Mouse (Mus musculus) midbrain, embryonic 10.5 days (tissue): ENCODE results near the gene E030018B13Rik. TPM values are rescaled to one million over a fixed set of nuclear protein-coding genes. Genes with fewer than 3 reads are reported as not detected.

Source experiments
- DNase-seq: peaks from one replicate; pipeline ENCODE4 v3.0.0-alpha.2; 2017; ENCODE audit warnings: low spot score
- H3K27ac ChIP-seq: fragments of 300-500 bp; sonication (generic); replicated peaks from 2 replicates; pipeline ENCODE4 v1.5.1; 2016; ENCODE audit warnings: mild to moderate bottlenecking
- H3K27me3 ChIP-seq: fragments of 300-500 bp; sonication (generic); 2 replicates; pipeline ENCODE4 v1.6.1; 2016; ENCODE audit warnings: low read depth, mild to moderate bottlenecking; ENCODE audit not compliant: poor library complexity, severe bottlenecking
- H3K36me3 ChIP-seq: fragments of 300-500 bp; sonication (generic); 2 replicates; pipeline ENCODE4 v1.6.1; 2016; ENCODE audit warnings: mild to moderate bottlenecking, moderate library complexity
- H3K4me1 ChIP-seq: fragments of 300-500 bp; sonication (generic); 2 replicates; pipeline ENCODE4 v1.6.1; 2016
- H3K4me3 ChIP-seq: fragments of 300-500 bp; sonication (generic); 2 replicates; pipeline ENCODE4 v1.5.1; 2016; ENCODE audit warnings: mild to moderate bottlenecking, moderate library complexity
- H3K9me3 ChIP-seq: fragments of 300-500 bp; sonication (generic); replicated peaks from 2 replicates; pipeline ENCODE4 v1.6.1; 2016; ENCODE audit warnings: mild to moderate bottlenecking
- WGBS: fragments of 180-500 bp; shearing (Covaris S2); methylation state at CpG from one replicate; pipeline ENCODE4 v1.1.7; 2016; 5-methylcytosine and 5-hydroxymethylcytosine counted together
- polyA plus RNA-seq: library from polyadenylated mRNA; unstranded; fragments of >200 nt; fragmentation: Nextera tagmentation; extraction: Ambion mirVana; gene quantifications from 2 replicates; pipeline ENCODE4 v1.2.1, GENCODE M21; 2016

Gene E030018B13Rik
- polyA plus RNA-seq, 1 experiment from 2014 or later, result not detected

DNA sequence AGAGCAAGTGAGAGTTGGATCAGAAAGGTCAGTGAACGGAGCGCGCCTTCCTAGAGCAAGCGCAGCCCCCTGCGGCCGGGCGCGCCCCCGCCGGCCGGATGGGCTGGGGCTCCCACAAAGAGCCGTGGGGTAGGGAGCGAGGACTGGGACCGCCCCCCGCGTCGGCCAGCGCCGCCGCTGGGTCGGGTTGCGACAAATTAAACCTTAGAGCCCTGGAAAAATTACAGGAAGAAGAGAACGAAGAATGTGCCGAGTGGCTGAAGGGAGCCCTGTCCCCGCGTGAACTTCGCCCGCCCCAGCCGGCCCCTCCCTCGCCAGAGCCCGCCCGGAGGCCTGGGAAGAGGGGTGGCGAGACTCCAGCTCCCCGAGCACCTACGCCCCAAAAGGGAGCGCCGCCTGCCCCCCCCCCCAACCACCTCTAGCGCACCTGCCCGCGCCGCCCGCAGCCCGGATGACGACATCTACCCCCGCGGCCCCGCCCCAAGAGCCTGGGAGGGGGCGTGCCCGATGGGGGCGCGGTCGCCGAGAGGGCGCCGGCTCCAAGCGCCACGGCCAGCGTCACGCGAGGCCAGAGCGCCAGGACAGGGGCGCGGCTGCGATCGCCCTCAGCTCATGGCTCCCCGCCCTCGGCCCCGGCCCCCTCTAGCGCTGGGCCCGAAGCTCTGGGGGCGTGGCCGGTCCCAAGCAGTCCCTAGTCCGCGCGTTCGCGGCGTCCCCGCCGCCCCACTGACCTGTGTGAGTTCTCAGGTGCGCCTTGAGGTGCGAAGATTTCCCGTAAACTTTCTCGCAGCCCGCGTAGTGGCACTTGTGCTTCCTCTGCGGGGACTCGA is 20.8 kb downstream of the E030018B13Rik start:
- peaks cover 20% of the 10 kb centered on the region for H3K27me3 ChIP-seq
- H3K9me3 ChIP-seq, result no peaks in the 10 kb centered on the region
- H3K4me1 ChIP-seq, result peaks cover 55% of the 10 kb centered on the region
- WGBS, result under 1% methylated on average over 86 of the region's 88 CpGs
- peak; percentile 75 for DNase-seq
- H3K4me3 ChIP-seq, result peak overlapping the region; percentile 96
- peak overlapping the region; percentile 98 for H3K27ac ChIP-seq
- H3K36me3 ChIP-seq, result peaks cover 2% of the 10 kb centered on the region; the same call in 1 of the 2 replicates

DNA sequence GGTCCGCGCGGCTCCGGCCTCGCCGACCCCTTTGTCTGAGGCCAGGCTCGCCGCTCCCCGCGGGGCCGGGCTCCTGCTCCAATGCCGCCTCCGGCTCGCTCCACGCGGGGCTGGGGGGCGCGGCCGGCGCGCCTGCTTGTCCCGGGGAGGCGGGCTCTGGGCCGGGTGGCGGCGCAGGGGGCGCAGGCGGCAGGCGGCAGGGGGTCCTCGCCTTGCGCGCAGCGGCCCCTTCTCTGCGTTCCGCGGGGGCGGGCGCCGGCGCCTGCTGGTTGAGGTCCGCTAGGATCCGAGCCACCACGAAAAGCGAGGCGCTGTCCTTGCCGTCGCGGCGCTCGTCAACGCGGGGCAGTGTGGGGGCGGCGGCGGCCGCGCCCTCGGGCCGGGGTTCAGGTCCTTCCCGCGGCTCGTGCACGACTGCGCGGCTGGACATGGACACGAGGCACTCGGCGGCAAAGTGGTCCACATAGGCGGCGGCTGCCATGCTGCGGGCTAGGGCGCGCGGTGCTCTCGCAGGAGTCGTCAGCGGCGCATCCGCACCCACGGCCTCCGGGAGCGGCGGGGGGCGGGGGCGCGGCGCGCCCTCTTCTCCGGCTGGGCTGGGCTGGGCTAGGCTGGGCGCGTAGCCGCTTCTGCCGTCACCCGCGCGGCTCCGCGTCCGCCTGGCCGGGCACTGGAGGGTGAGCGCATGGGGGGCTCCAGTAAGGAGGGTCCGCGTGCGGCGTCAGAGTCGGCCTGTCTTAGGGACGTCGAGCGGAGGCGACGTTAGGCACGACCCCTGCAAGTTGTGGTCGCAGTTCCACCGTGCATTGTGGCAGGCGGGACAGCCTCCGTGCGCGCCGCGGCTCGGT is 21.6 kb downstream of the E030018B13Rik start:
- under 1% methylated on average over 115 of the region's 121 CpGs for WGBS
- no peak for DNase-seq
- H3K4me1 ChIP-seq, result peaks cover 55% of the 10 kb centered on the region

GRCm38 (mm10) chr7:63938914-63939396 is 22.3 kb downstream of the E030018B13Rik start, which contains the start of gene Klf13:
Gene Klf13, minus strand, starts transcription at chr7:63938915.
- peak within 1 kb of the TSS; percentile 98 for H3K27ac ChIP-seq
- no peaks in the 10 kb centered on the region for H3K36me3 ChIP-seq
- H3K4me3 ChIP-seq, result peak within 1 kb of the TSS; percentile 96
- no peaks in the 10 kb centered on the region for H3K9me3 ChIP-seq
- peak; percentile 98 for DNase-seq
- peaks cover 20% of the 10 kb centered on the region for H3K27me3 ChIP-seq
- 0% methylated on average over 41 of the region's 50 CpGs for WGBS
- peaks cover 49% of the 10 kb centered on the region for H3K4me1 ChIP-seq

More for the DNA sequence above, 21.6 kb downstream of the E030018B13Rik start:
- peak overlapping the region; percentile 96 for H3K4me3 ChIP-seq
- H3K36me3 ChIP-seq, result no peaks in the 10 kb centered on the region
- H3K27me3 ChIP-seq, result peaks cover 20% of the 10 kb centered on the region
- peak overlapping the region; percentile 98 for H3K27ac ChIP-seq
- H3K9me3 ChIP-seq, result no peaks in the 10 kb centered on the region

- Histone ChIP-seq H3K4me1 (peaks cover 47% of the 10 kb centered on the region), H3K27ac (peak overlapping the region; percentile 98), H3K27me3 (peaks cover 20% of the 10 kb centered on the region), H3K36me3 (no peaks in the 10 kb centered on the region), H3K4me3 (peak overlapping the region; percentile 96), H3K9me3 (no peaks in the 10 kb centered on the region)
- under 1% methylated on average over 37 of the region's 39 CpGs for WGBS
- peak; percentile 77 for DNase-seq
These were observed 22.8 kb downstream of the E030018B13Rik start for GRCm38 (mm10) chr7:63939397-63939951.

DNA sequence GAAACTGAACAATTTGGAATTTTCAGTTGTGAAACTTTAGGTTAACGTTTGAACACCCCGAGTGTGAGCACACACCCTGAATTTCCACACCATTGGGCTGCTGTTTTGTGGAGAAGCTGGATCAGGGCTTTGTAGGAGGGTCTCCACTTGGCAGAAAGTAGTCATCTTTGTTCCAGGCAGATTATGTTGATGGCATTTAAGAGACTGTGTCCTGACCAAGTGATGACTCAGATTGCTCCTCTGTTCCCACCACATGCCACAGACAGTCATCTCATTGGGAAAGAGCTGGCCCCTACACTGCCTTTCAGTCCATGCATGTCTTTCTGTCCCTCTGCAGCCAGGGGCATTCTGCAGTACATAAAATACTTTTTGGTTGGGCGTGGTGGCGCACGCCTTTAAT is 23.7 kb downstream of the E030018B13Rik start:
- H3K36me3 ChIP-seq, result no peaks in the 10 kb centered on the region

DNA sequence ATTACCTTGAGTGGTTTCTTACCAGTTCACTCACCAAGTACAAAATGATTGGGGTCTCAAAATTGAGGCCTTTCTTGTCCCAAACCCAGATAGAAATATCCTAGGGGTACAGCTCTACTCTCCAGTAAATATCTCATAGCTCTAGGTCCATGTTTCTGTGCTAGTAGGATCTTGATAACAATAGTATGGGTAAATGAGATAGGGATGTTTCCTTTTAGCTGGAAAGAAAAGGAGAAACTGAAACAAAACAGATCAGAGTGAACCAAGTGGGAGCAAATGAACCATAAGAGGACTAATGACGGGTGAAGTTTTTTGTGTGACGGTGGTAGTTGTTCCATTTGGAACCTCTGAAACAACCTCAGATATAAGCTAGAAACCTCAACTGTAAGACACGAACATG is 24.4 kb downstream of the E030018B13Rik start:
- H3K9me3 ChIP-seq, result no peaks in the 10 kb centered on the region
- DNase-seq, result no peak
- no peak overlapping the region for H3K4me3 ChIP-seq
- WGBS, result 90% methylated on average over 3 of the region's 3 CpGs
- peaks cover 32% of the 10 kb centered on the region for H3K4me1 ChIP-seq
- peaks cover 20% of the 10 kb centered on the region for H3K27me3 ChIP-seq
- H3K27ac ChIP-seq, result no peak overlapping the region
- no peaks in the 10 kb centered on the region for H3K36me3 ChIP-seq

More for the DNA sequence above, 23.7 kb downstream of the E030018B13Rik start:
- WGBS, result 88% methylated on average over 5 of the region's 5 CpGs
- DNase-seq, result no peak
- Histone ChIP-seq H3K27ac (peak overlapping the region; percentile 98; the same call in 1 of the 2 replicates), H3K27me3 (peaks cover 20% of the 10 kb centered on the region), H3K4me3 (no peak overlapping the region; the same call in 1 of the 2 replicates), H3K4me1 (peaks cover 39% of the 10 kb centered on the region), H3K9me3 (no peaks in the 10 kb centered on the region)

GRCm38 (mm10) chr7:63941501-63941900 is 24.8 kb downstream of the E030018B13Rik start:
- WGBS, result 87% methylated on average over 4 of the region's 4 CpGs
- Histone ChIP-seq H3K36me3 (no peaks in the 10 kb centered on the region), H3K27me3 (peaks cover 20% of the 10 kb centered on the region), H3K27ac (no peak overlapping the region), H3K9me3 (no peaks in the 10 kb centered on the region), H3K4me3 (no peak overlapping the region), H3K4me1 (peaks cover 27% of the 10 kb centered on the region)
- DNase-seq, result no peak

GRCm38 (mm10) chr7:63943946-63944345 is 27.3 kb downstream of the E030018B13Rik start:
- no peak for DNase-seq
- no peak overlapping the region for H3K27ac ChIP-seq
- H3K9me3 ChIP-seq, result no peaks in the 10 kb centered on the region
- H3K4me1 ChIP-seq, result peaks cover 21% of the 10 kb centered on the region
- H3K36me3 ChIP-seq, result no peaks in the 10 kb centered on the region
- 60% methylated on average over 2 of the region's 2 CpGs for WGBS
- H3K27me3 ChIP-seq, result peaks cover 20% of the 10 kb centered on the region
- H3K4me3 ChIP-seq, result no peak overlapping the region

- Histone ChIP-seq H3K4me3 (no peak overlapping the region), H3K9me3 (no peaks in the 10 kb centered on the region), H3K27ac (no peak overlapping the region), H3K27me3 (no peaks in the 10 kb centered on the region), H3K36me3 (no peaks in the 10 kb centered on the region), H3K4me1 (peaks cover 25% of the 10 kb centered on the region)
- no peak for DNase-seq
- WGBS, result 52% methylated on average over 11 of the region's 11 CpGs
These were observed 31.1 kb downstream of the E030018B13Rik start for GRCm38 (mm10) chr7:63947514-63948487.

- H3K9me3 ChIP-seq, result no peaks in the 10 kb centered on the region
- H3K27ac ChIP-seq, result no peak overlapping the region
- H3K4me1 ChIP-seq, result peaks cover 27% of the 10 kb centered on the region
- H3K36me3 ChIP-seq, result no peaks in the 10 kb centered on the region
- DNase-seq, result no peak
- no peaks in the 10 kb centered on the region for H3K27me3 ChIP-seq
- 88% methylated on average over 3 of the region's 3 CpGs for WGBS
- H3K4me3 ChIP-seq, result no peak overlapping the region
These were observed 32.5 kb downstream of the E030018B13Rik start for GRCm38 (mm10) chr7:63949176-63949575.

- DNase-seq, result no peak
- Histone ChIP-seq H3K27me3 (no peaks in the 10 kb centered on the region), H3K36me3 (no peaks in the 10 kb centered on the region), H3K27ac (peak overlapping the region; percentile 69), H3K4me3 (no peak overlapping the region), H3K4me1 (peaks cover 34% of the 10 kb centered on the region), H3K9me3 (no peaks in the 10 kb centered on the region)
- 88% methylated on average over 10 of the region's 10 CpGs for WGBS
These were observed 34.4 kb downstream of the E030018B13Rik start for GRCm38 (mm10) chr7:63950931-63951607.
